Mouse (Mus musculus): ENCODE results near the gene Prap1. TPM values are rescaled to one million over a fixed set of nuclear protein-coding genes. Genes with fewer than 3 reads are reported as not detected.
A peak's percentile ranks its signal among the peaks of the same experiment; 100 is the strongest.

The Prap1 gene
- polyA plus RNA-seq, 1 experiment = not detected

DNA sequence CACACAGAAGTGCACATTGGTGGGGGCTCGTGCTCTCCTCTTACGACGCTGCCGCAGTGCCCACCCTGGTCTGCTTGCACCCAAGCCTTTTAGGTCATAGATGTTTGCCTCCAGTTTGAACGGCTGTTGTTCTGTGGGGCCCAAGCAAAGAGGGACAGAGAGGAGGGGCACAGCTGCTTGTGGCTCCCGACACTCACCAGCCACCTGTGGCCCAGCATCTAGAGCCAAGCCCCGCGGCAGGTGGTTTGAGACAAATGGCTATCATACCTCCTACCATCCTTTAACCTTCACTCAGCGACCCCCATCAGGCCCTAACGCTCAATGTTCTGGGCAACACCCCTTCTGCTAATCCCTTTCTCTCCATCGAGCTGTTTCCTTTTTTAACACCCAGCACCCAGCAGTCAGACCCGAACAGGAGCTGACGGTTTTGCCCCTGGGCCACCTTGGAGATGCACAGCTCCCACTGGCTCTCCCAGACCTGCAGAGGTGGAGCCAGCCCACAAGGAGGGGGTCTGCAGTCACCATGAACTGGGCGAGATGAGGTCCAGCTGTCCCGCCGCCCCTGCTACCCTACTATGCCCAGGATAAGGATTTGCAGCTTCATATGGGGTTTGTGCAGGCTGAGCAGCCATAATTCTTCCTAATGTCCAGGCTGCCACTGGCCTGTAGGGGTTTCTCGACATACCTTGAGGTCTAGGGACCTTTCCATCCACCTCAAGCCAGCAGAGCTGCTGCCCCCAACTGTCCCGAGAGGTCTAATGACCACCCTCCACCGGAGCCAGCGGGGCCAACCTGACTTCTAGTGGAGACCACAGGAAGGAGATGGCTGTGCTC lies 11.6 kb upstream of the Prap1 start:
- peaks cover 7% of the 10 kb centered on the region for H3K4me1 ChIP-seq (ENCODE audit: control insufficient read depth, insufficient read depth, low read length)
- H3K4me3 ChIP-seq (ENCODE audit: insufficient read depth, low read length) = no peak overlapping the region
- no peak overlapping the region for H3K27ac ChIP-seq (ENCODE audit: insufficient read depth, low read depth, low read length)
- no peak for TF ChIP-seq POLR2A (IDR thresholded peaks at IDR 0.05; ENCODE audit: borderline replicate concordance, low read depth, low read length)
- no peak for TF ChIP-seq CTCF (IDR thresholded peaks at IDR 0.05; ENCODE audit: low read depth, low read length)

DNA sequence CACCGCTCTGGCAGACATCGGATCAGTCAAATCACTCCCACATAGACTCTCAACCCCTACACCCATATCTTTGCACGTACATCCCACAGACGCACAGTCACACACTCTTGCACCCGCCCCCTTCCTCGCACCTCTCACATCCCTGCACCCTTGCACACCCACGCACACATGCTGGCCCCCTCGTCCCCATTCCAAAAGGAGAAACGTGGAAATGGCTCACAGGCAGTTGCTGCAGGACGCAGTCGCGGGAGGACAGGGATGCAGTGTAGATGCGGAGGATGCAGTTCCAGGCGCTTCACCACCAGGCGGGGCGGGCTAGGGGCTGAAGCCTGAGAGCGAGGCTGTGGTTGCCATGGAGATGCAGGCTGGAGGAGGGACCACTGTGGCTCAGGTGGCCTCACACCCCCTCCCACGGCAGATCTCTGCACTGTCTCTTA lies 10.9 kb upstream of the Prap1 start, which contains the start of gene Caly:
Gene Caly (minus strand): TSS at position 307 of the 437 bp plus-strand sequence.
- Histone ChIP-seq H3K4me1 (ENCODE audit: control insufficient read depth, insufficient read depth, low read length) (peaks cover 7% of the 10 kb centered on the region), H3K27ac (ENCODE audit: insufficient read depth, low read depth, low read length) (no peak within 1 kb of the TSS), H3K4me3 (ENCODE audit: insufficient read depth, low read length) (no peak within 1 kb of the TSS)
- TF ChIP-seq POLR2A (IDR thresholded peaks at IDR 0.05; ENCODE audit: borderline replicate concordance, low read depth, low read length) = no peak
- TF ChIP-seq CTCF (IDR thresholded peaks at IDR 0.05; ENCODE audit: low read depth, low read length) = no peak

DNA sequence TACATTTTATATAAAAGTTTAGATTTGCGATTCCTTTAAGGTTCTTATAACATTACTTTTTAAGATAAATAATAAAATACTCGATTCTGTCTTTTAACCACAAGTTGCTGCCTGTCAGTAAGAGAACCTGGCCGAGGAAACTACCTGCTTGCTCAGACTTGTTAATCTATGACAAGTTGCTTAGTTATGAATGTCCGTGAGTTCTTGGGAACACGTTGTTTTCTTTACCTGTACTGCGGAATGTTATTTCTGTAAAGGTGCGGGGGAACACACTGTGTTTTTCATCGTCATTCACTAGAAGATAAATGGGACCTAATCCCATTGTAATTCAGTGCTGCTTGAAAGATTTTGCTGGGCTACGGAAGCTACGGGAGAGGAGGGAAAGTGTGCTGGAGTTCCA lies 2.6 kb upstream of the Prap1 start:
- Histone ChIP-seq H3K27ac (ENCODE audit: insufficient read depth, low read depth, low read length) (no peak overlapping the region), H3K4me1 (ENCODE audit: control insufficient read depth, insufficient read depth, low read length) (no peaks in the 10 kb centered on the region; the same call in 1 of the 2 replicates), H3K4me3 (ENCODE audit: insufficient read depth, low read length) (no peak overlapping the region)
- no peak for TF ChIP-seq POLR2A (IDR thresholded peaks at IDR 0.05; ENCODE audit: borderline replicate concordance, low read depth, low read length)
- TF ChIP-seq CTCF (IDR thresholded peaks at IDR 0.05; ENCODE audit: low read depth, low read length) = no peak

DNA sequence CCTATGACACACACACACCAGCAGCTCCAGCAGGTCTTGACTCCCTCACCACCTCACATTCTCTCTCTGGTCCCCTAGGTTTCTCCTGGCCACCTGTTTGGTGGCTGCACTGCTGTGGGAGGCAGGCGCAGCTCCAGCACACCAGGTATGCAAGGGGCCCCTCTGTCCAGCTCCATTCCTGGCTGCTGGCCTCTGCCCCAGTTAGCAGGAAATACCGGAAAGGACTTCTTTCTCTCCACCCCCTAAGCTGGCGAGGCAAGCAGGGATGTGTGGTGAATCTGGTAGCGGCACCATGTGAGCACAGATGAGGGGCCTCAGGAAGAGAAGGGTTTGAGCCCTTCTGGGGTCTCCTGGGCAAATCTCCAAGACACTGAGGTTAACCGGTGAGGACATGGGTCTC lies 1.8 kb downstream of the Prap1 start:
- H3K4me1 ChIP-seq (ENCODE audit: control insufficient read depth, insufficient read depth, low read length) = peaks cover 6% of the 10 kb centered on the region
- H3K4me3 ChIP-seq (ENCODE audit: insufficient read depth, low read length) = no peak overlapping the region
- H3K27ac ChIP-seq (ENCODE audit: insufficient read depth, low read depth, low read length) = no peak overlapping the region
- no peak for TF ChIP-seq POLR2A (IDR thresholded peaks at IDR 0.05; ENCODE audit: borderline replicate concordance, low read depth, low read length)
- TF ChIP-seq CTCF (IDR thresholded peaks at IDR 0.05; ENCODE audit: low read depth, low read length) = no peak

DNA sequence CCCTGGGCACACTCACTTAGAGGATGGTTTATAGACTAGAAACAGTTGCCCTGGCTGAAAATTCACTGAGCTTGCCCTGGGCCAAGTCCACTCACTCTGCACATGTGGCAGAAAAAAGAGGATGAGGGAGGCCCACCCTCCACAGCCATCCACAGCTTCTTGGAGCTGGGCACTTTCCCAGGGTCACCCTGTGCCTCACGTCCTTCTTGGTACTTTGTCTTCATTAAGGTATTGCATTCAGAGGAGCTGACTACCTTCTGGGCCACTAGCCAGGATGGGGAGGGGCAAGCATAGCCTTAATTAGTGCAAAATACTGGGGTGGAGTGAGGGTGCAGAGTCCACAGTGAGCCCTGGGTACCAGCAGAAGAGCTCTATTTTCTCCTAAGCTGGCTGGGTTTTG lies 2.4 kb downstream of the Prap1 start:
- TF ChIP-seq CTCF (IDR thresholded peaks at IDR 0.05; ENCODE audit: low read depth, low read length) = no peak
- TF ChIP-seq POLR2A (IDR thresholded peaks at IDR 0.05; ENCODE audit: borderline replicate concordance, low read depth, low read length) = no peak
- Histone ChIP-seq H3K4me3 (ENCODE audit: insufficient read depth, low read length) (no peak overlapping the region), H3K27ac (ENCODE audit: insufficient read depth, low read depth, low read length) (no peak overlapping the region), H3K4me1 (ENCODE audit: control insufficient read depth, insufficient read depth, low read length) (peaks cover 6% of the 10 kb centered on the region)

DNA sequence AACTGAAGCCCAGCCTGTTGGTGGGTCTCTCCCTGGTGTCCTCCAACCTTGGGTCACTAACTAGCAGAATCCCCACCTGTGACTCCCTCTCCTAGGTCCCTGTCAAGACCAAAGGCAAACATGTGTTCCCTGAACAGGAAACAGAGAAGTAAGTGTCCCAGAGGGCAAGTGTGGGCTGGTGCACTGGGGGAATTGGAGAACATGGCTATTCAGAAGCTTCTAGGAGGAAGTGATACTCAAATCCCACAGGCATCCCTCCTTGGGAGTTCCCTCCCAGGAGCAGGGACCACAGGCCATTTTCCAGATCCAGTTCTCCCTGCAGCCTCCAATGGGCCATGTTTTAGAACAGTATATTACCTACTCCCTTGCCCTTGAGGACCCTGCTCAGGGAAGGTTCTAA lies 2.9 kb downstream of the Prap1 start:
- no peak overlapping the region for H3K4me3 ChIP-seq (ENCODE audit: insufficient read depth, low read length)
- peaks cover 6% of the 10 kb centered on the region for H3K4me1 ChIP-seq (ENCODE audit: control insufficient read depth, insufficient read depth, low read length)
- TF ChIP-seq POLR2A (IDR thresholded peaks at IDR 0.05; ENCODE audit: borderline replicate concordance, low read depth, low read length) (no peak), CTCF (IDR thresholded peaks at IDR 0.05; ENCODE audit: low read depth, low read length) (no peak)
- H3K27ac ChIP-seq (ENCODE audit: insufficient read depth, low read depth, low read length) = no peak overlapping the region

DNA sequence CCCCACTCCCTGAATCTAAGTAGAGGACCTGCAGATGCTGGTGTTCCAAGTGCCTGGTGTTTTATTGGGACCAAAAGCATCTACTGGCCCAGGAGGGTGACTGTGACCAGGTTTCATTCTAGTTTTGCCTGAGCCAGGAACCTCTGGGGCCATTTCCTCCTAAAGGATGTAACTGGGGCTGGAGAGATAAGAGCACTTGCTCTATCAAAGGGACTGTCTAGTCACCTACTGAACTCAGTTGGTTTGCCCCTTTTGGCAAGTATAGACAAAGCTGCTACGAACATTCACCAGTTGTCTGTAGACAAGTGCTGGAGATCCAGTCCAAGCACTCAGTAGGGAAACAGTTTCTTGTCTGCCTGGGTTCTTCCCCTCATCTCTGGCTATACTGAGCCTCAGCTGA lies 5.3 kb downstream of the Prap1 start:
- no peak overlapping the region for H3K4me3 ChIP-seq (ENCODE audit: insufficient read depth, low read length)
- TF ChIP-seq POLR2A (IDR thresholded peaks at IDR 0.05; ENCODE audit: borderline replicate concordance, low read depth, low read length) = no peak
- no peak for TF ChIP-seq CTCF (IDR thresholded peaks at IDR 0.05; ENCODE audit: low read depth, low read length)
- H3K4me1 ChIP-seq (ENCODE audit: control insufficient read depth, insufficient read depth, low read length) = peaks cover 9% of the 10 kb centered on the region
- no peak overlapping the region for H3K27ac ChIP-seq (ENCODE audit: insufficient read depth, low read depth, low read length)

DNA sequence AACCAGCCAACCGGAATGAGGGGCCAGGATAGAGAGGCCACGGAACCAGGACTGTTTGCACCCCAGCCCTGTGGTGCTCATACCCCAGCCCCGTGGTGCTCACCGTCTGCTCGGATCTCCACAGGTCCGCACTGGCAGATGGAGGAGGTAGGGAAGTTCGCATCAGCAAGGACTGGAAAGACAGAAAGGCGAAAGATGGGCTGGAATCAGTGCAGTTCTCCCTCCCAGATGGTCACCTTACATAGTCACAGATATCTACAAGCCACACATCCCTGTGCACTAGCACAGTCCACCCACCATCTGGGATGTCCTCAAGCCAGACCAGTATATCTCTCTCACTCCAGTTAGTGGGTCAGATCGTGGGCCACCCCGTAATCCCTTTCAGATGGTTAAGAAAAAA lies 8.3 kb downstream of the Prap1 start:
- H3K27ac ChIP-seq (ENCODE audit: insufficient read depth, low read depth, low read length) = no peak overlapping the region
- H3K4me1 ChIP-seq (ENCODE audit: control insufficient read depth, insufficient read depth, low read length) = peaks cover 3% of the 10 kb centered on the region; the same call in 1 of the 2 replicates
- H3K4me3 ChIP-seq (ENCODE audit: insufficient read depth, low read length) = no peak overlapping the region
- TF ChIP-seq POLR2A (IDR thresholded peaks at IDR 0.05; ENCODE audit: borderline replicate concordance, low read depth, low read length) (no peak), CTCF (IDR thresholded peaks at IDR 0.05; ENCODE audit: low read depth, low read length) (no peak)

DNA sequence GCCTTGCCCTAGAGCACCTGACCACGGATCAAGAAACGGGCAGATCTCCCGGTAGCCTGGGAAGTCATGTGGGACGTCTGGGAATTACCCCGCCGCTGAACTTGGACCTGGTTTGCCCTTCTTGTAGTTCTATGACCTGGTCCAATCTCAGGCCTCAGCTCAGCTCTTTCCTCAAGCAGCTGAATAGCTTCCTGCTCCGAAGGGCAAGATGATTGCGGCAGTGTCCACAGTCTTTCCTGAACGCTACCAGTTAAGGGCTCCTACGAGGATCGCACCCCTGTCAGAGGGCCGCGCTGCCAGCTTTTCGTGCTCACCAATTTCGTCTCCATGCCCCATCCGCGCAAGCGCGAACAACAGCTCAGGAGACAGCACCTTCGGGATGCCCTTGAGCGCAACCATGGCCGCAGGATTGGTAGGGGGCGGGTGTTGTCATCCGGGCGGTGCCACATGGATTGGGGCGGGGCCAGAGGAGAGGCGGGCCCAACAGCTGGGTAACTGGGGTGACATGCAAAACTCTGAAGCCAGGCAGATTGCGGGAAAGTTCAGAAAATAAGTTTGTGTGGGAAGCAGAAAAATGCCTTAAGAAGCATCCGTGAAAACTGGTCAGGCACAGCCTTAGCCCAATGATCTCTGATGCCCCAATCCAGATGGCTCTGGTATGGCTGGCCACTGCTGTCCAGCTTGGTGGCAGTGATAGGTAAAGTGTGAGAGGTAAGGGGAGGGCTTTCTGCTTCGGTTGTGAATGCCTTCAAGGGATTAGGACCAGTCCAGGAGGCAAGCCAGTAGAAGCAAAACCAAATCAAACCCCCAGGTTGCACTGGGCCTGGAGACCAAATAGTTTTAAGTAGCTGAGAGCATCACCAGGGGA lies 9.0 kb downstream of the Prap1 start, which contains the start of gene Fuom:
Gene Fuom (minus strand): TSS at position 449 of the 868 bp plus-strand sequence.
- TF ChIP-seq CTCF (IDR thresholded peaks at IDR 0.05; ENCODE audit: low read depth, low read length) (no peak), POLR2A (IDR thresholded peaks at IDR 0.05; ENCODE audit: borderline replicate concordance, low read depth, low read length) (no peak)
- Histone ChIP-seq H3K4me1 (ENCODE audit: control insufficient read depth, insufficient read depth, low read length) (peaks cover 3% of the 10 kb centered on the region; the same call in 1 of the 2 replicates), H3K27ac (ENCODE audit: insufficient read depth, low read depth, low read length) (no peak within 1 kb of the TSS), H3K4me3 (ENCODE audit: insufficient read depth, low read length) (peak within 1 kb of the TSS; percentile 61)

Measured in bone marrow macrophage, adult 2 months (primary cell).